Mouse (Mus musculus) cerebral cortex, adult 2 months (tissue): ENCODE results near the gene Vezf1.

Source experiments
- WGBS: fragments of 180-500 bp; shearing (Covaris S2); methylation state at CpG from one replicate; pipeline ENCODE4 v1.1.7; 2018; 5-methylcytosine and 5-hydroxymethylcytosine counted together

Vezf1 gene

DNA sequence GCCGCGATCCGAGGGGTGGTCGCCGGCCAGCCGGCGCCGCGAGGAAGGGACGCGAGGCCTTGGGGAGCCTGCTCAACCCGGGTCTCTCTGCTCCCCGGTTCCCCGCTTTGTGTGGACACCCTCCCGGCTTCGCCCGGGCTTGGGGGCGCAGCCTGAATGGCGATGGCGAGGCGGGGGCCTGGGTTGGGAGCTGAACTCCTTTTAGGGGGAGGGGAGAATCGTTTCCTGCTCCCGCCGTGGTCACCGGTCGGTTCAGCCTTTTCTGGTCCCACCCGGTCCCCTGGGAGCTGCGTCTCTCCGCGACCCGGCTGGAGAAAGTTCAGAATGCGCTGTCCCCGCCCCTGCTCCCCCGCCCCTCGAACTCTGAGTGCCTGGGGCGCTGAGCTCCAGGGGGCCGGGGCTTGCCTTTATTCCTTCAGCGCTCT lies 31.5 kb downstream of the Vezf1 start:
- WGBS = 1% methylated on average over 38 of the region's 38 CpGs

DNA sequence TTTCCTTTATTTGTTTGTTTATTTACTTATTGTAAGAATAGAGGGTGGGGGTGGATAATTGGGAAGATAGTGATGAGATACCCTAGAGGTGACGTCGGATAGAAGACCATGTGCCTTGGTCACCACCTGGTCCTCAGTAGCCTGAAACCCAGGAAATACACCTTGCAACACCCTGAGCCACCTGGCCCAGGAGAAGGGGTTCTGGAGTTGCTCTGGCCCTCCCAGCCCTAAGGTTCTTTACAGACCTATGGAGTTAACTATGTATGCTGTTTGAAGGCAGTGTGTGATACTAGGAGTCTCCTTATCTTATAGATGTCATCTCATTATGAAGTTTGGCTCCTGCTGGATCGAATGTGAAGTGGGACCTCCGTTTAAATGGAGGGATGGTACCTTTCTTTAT lies 32.1 kb downstream of the Vezf1 start:
- WGBS = 38% methylated on average over 4 of the region's 4 CpGs

DNA sequence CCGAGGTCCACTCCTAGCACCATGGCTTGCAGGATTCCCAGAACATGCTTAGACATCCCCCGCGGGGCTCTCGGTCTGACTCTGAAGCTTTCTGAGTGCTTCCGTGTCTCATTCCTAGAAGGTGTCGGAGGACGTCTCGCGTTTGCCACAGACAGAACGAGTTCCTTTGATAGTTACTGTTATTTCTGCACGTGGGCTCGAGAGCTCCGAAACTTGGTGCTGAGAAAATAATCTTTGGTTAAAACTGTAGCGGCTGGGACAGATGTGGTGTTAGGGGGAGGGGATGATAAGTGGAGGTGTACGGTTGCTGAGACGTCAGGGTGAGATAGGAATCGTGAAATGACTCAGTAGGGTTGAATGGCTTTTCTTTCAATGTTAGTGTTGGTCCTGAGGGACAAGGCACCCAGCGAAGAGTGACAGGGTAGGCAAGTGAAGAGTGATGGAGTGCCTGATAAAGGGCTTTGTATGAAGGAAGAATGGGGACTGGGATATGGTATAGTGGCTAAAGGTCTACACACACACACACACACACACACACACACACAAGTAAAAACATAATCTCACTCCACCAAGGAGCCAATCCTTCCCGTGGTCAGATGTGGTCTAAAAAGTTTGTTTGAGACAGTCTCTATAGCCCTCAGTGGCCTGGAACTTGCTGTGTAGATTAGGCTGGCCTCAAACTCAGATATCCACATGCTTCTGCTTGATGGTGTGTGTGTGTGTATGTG lies 35.3 kb downstream of the Vezf1 start:
- 92% methylated on average over 19 of the region's 19 CpGs for WGBS

DNA sequence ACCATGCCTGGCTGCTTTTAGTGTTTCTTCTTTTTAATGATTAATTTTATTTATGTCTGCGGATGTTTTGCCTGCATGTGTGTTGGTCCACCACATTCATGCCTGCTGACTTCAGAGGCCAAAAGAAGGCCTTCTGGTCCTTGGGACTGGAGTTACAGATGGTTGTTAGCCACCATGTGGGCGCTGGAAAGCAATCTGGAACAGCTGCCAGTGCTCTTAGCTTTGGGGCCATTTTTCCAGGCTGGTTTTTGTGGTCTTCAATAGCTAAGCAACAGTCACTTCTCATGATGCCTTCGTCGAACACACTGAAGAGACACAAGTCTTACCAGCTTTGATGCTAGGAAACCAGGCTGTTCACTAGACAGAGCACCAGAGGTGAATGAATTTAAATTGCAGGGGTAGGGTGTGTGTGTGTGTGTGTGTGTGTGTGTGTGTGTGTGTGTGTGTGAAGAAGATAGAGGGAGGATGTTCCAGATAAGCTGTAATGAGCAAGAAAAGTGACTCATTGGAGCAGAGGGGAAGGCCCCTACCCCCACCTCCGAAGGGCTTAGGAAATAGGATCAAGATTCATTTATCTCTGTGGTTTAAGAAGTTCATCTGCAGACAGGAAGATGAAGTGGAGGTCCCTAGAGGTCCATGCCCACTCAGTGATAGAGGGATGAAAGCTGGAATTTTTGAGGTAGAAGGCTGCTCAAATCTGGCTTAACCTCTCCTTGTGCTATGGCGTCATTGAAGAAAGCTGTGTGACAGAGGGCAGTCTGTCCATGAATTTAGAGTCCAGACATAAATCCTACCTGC lies 37.6 kb downstream of the Vezf1 start:
- 84% methylated on average over 6 of the region's 6 CpGs for WGBS

DNA sequence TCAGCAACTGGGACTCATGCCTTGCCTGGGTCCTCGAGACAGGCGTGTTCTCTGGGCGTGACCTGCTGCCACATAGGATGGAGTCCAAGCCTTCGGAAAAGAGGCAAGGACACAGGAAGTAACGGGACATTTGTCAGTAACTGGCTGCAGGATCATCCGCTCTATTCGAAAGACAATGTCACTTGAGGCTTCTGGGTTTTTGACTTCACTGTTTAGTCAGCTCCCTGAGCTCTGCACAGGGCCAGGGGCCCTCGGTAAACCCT lies 38.1 kb downstream of the Vezf1 start:
- 93% methylated on average over 8 of the region's 8 CpGs for WGBS

DNA sequence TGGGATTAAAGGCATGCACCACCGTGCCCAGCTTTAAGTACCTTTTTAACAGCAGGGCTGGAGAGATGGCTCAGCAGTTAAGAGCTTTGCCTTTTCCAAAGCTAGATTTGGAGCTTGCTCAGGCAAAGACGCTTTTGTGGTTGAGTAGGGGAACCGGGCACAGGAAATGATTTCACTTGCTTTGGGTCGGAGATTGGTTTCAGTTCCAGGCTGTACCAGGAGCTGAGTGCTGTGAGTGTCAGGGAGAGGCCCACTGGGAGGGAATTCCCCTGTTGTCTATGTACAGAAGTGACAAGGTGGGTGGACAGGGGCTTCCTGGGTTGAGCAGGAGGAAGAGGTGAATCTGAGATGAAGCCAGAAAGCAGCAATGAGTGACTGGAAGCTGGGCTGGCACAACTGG lies 39.3 kb downstream of the Vezf1 start:
- 57% methylated on average over 4 of the region's 4 CpGs for WGBS

DNA sequence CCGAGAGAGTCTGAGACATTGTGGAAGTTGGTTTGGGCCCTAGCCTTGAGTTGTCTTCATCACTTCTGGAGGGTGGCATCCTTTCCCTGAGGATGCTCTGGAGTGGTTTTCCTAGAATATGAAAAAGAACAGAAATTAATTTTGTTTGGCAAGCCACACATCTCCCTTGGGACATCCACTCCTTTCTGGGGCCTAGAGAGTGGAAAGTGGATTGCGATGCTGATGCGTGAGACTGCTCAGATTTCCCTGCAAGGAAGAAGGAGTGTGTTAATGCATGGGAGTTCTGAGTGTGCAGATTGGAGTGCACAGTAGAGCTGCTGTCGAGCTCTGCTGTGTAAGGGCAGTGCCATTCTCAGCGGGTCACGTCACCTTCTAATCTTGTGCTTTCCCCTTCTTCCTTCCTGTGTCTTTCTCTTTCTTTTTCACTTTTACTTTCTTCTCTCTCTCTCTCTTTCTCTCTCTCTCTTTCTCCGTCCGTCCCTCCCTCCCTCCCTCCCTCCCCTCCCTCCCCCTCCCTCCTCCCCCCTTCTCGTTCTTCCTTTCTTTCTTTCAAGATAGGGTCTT lies 42.0 kb downstream of the Vezf1 start:
- WGBS = 77% methylated on average over 9 of the region's 9 CpGs

DNA sequence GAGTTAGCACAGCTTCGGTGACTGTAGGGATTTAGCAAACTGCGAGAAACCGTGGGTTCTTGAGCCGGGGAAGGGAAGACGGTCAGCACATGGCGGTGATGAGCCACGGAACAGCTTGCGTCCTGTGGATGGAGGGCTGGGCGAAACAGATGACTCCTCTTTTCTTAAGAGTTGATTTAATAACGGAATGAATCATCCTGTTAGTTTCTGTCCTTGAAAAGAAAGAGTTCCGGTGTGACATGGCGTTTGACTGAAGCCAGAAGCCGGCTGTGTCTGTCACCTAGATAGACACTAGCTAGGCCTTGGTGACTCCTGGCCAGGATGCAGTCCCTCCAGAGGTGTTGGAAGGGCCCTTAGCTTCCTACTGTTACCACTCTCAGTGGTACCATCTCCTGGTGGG lies 44.0 kb downstream of the Vezf1 start:
- WGBS = 75% methylated on average over 13 of the region's 13 CpGs

DNA sequence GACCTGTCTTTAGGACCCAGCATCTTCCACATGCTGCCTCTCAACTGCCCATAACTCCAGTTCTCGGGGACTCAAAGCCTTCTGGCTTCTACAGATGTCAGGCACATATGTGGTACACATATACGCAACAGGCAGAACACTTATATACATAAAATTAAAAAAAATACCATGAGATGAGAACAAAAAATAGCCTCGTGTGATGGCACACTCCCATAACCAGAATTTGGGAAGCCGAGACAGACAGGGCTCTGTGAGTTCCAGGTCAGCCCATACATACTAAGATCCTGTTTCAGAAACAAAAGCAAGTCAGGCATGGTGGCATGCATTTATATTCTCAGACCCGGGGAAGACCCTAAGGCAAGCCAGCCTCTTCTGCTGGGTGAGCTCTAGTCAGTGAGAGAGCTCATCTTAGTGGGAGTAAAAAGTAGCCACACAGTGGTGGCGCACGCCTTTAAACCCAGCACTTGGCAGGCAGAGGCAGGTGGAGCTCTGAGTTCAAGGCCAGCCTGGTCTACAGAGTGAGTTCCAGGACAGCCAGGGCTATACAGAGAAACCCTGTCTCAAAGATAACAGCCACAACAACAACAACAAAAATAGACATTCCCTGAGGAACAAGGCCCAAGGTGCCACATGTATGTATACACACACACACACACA lies 44.7 kb downstream of the Vezf1 start:
- 90% methylated on average over 7 of the region's 7 CpGs for WGBS

DNA sequence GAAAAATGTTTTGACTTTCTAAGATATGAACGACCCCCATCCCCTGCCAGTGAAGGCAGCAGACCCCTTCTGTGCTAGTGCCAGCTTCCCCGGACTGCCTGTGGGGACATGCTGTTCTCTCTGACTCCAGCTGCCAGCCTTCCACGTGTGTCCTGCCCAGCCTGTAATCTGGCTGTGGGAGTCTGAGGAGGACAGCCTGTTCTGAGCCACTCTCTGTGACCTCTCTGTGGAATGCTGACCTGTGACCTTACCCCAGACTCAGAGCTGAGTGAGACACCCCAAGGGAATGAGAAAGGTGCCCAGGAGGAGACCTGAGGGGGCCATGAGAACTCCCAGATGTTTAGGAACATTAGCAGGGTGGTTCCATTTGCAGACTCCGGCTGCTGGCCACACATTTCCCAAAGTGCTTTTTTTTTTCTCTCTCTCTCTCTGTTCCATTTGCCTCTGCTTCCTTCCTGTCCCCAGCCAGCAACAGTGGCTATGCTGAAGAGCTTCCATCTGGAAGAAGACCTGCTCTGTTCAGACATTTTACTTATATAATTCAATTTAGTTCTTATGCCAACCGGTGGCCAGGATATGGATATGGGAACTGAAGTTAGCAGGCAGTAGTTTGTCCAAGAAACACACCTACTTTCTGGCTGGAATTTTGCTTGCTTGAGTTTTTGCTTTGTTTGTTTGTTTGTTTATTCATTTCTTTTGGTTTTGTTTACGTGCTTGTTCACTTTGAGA lies 45.6 kb downstream of the Vezf1 start:
- 48% methylated on average over 6 of the region's 6 CpGs for WGBS

DNA sequence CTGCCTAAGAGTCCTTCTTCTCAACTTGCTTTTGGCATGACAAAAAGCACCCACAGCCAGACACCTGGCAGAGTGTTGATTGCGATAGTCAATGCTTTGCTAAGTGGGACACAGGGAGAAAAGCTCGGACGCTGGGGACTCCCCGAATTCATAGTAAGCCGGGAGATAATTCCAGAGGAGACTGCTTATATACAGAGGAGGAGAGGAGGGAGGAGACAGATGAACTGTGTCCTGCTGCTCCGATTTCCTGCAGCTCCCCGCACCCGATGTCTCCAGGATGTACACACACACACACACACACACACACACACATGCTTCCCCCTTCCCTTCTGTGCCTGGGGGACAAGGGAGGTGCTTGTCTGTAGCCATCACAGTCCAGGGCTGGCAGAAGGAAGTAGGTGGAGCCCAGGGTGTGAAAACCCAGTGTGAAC lies 46.8 kb downstream of the Vezf1 start:
- 30% methylated on average over 8 of the region's 8 CpGs for WGBS

DNA sequence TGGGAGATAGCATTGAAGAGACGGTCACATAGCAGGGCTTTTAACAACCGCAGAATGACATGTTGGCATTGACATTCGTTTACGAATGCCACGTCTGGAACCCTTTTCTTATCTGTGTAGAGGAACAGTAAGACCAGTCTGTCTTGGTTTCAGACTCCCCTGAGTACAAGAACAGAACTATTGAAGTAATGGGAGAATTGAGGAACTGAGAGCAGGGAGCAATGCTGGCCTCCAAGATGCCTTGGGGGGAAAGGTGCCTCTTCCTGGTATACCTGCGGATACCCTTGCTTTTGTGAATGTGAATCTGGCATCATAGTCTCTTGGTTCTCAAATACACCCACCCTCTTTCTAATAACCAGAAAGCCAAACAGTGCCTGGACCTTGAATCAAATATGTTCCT lies 48.5 kb downstream of the Vezf1 start:
- WGBS = 88% methylated on average over 6 of the region's 6 CpGs

DNA sequence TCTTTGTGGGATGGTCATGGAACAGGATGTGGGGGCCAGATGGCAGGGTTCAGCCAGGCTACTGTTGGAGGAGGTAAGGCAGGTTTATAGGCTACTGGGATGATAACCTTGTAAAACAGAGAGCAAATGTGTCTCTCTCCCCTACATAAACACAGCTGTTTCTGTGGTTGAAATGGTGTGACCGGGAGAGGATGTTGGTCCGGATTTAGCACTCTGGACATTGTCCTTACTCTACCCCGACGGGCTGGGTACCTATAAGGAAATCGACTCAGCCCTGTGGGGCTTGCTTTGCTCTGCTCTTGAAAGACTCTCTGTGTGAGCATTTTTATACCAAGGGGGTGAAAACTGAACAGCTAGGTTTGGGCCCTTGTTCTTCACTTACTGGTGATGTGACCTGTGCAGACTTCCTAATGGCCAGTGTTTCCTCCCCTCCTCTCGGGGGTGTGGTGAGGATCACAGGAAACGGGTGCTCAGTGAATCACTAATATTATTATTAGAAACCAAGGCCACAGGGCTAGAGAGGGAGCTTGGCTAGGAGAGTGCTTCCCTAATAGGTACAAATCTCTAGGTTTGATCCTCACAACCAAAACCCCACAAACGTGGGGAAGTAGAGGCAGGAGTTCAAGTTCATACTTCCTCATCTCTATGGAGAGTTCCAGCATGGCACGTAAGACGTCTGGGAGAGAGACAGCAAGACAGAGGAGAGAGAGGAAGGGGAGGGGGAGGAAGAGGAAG lies 49.4 kb downstream of the Vezf1 start:
- 62% methylated on average over 10 of the region's 10 CpGs for whole genome bisulfite sequencing

DNA sequence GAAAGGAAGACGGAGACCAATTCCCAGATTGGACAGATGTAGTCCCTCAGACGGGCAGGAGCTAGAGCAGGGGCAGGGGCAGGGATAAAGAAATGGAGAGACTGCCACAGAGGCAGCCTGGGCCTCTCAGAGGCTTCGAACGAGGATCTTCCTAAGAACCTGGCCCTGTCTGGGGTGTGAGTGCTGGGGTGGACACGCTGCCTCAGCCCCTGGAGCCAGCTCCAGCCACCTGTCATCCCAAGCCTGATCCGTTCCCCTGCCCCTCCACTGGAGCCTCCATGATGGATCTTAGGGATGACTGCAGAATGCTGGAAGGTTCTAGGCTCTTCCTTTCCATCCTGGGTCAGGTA lies 50.0 kb downstream of the Vezf1 start:
- 73% methylated on average over 6 of the region's 6 CpGs for WGBS

DNA sequence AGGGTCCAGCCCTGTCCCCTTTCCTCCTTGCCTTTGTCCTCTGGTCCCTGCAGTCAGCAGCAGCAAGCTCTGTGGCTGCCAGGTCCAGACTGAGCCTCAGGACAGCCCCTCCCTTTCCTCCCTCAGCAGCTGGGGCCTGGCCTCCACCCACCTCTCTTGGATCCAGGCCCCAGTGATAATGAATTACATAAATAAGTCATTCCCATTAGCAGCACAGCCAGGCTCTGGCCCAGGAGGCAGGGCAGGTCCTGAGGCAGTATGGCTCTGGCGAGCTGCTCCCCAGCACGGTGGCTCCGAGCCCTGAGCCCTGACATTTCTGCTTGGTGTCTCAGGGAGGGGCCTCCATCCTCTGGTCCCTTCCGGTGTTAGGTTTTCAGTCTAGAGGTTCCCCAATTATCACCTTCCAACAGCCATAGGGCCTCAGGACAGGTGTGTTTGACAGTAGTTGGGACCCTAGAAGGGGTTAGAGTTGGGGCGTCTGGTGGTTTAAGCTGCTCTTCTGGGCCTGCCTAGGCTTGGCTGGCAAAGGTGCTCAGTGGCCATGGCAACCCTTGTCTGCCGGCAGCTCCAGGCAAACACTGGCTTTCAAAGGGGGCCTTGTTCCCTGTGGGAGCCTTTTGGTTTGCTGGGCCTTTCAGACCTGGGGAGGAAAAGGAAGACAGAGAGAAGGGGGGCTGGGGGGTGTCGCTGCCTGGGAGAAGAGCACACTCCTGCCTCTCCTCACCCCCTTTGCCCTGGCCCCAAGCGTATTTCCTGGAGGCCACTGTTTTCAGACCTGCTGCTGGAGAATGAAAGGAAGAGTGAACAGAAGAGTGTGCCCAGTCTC lies 51.0 kb downstream of the Vezf1 start:
- 47% methylated on average over 8 of the region's 8 CpGs for WGBS

DNA sequence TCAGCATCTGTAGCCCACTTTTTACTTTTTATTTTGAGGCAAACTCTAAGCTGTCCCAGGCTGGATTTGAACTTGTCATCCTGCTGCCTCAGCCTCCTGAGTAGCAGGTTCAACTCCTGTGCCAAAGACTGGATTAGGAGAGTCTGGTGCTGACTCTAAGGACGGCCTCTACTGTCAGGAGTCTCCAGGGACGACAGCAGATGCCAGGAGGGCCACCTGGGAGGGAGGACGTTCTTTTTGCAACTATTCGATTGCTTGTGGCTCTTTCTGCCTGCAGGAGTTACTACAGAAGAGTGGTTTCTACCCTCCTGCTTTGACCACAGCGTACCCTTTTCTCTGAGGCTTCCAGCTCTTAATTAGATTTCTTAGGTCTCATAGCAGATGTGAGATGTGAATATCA lies 54.5 kb downstream of the Vezf1 start:
- 74% methylated on average over 5 of the region's 5 CpGs for WGBS

DNA sequence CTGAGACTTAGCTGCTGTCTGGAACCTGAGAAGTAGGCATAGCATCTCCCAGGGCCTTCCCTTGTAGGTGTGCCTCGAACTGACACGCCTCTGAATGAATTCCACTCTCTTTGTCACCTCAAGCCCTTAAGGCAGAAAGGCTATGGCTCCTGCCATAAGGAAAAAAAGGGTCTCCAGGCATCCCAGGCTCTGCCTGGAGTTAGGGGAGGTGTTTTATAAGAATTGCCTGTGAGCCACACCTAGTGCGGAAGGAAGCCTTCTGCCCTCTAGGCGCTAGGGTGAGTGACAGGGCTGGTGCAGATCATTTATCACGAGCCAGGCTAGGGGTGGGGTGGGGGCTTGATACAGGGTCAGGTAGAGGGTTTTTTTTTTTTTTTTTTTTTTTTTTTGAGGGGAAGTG lies 54.9 kb downstream of the Vezf1 start:
- 90% methylated on average over 5 of the region's 5 CpGs for WGBS

DNA sequence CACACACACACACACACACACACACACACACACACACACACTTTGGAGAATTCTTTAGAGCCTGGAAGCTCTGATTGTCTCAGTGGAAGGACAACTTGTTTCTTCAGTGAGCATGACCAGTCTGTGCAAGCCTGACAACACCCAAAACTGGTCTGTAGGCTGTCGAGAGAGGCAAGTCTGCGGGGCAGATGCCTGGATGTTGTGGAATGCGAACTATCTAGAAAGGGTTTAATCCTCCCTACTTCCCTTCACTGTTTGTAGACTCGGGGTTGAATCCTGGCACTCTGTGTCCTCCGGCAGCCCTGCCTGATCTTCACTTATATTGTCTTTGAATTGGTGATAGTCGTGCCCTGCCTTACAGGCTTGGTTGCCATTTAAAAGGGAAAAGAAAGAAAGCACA lies 55.7 kb downstream of the Vezf1 start:
- 72% methylated on average over 6 of the region's 6 CpGs for WGBS

DNA sequence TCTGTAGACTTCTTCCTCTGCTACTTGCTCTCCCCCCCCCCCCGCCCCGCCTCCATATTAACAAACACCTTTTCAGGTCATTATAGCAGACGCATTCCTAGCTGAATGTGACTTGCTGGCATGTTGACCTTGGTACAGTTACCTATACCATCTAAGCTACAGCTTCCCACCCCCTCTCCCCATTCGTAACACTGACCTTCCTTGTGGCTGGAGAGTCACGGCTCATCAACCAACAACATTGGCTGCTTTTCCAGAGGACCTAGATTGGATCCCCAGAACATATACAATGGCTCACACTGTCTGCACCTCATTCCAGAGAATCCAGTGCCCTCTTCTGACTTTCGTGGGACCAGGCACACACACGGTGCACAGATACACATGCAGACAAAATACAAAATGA lies 57.4 kb downstream of the Vezf1 start:
- WGBS = 88% methylated on average over 7 of the region's 7 CpGs

DNA sequence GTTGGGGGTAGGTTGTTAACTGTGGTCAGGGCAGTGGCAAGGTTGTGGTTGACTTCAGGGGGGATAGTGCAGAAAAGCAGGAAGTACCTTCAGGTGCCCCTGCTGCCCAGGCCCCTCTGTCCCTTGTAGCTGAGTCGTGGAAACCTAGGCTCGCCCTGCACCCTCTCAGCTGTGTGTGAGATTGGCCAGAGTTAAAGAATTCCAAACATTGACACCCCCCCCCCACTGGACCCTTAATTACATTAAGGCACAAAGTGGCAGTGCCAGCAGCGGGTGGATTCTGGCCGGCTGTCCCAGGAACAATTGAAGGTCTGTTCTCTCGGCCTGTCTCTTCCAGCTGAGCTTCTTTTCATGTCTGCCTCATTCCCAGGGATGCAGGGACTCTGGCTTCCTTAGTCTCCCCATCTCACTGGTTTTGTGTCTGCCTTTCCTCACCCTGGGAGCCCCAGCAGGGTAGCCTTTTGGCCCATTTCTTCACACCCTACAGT lies 58.3 kb downstream of the Vezf1 start:
- 65% methylated on average over 5 of the region's 5 CpGs for WGBS
